Mouse (Mus musculus) adrenal gland, postnatal 14 days (tissue): ENCODE measurements around the gene Tmem56. TPM values are rescaled to one million over a fixed set of nuclear protein-coding genes. Genes with fewer than 3 reads are reported as not detected.
A peak's percentile ranks its signal among the peaks of the same experiment; 100 is the strongest.

Source experiments
- DNase-seq: peaks from one replicate; pipeline ENCODE4 v3.0.0; 2021; ENCODE audit warnings: mixed read lengths
- total RNA-seq: library from RNA; stranded (reverse); gene quantifications from 2 replicates; pipeline ENCODE4 v1.2.3, GENCODE M21; 2021

Gene Tmem56
- total RNA-seq, 1 experiment from 2014 or later = 35.0 TPM

- DNase-seq = no peak
Observed at GRCm38 (mm10) chr3:121169092-121169942, 113.6 kb downstream of the Tmem56 start.

GRCm38 (mm10) chr3:121168581-121168980 lies 114.3 kb downstream of the Tmem56 start:
- no peak for DNase-seq

- peak; percentile 89 for DNase-seq
Observed at GRCm38 (mm10) chr3:121163271-121163819, 119.6 kb downstream of the Tmem56 start.

- DNase-seq = peak; percentile 47
Observed at GRCm38 (mm10) chr3:121161661-121162060, 121.2 kb downstream of the Tmem56 start.

- no peak for DNase-seq
Observed at GRCm38 (mm10) chr3:121160424-121160823, 122.5 kb downstream of the Tmem56 start.

- DNase-seq = no peak
Observed at GRCm38 (mm10) chr3:121159566-121159965, 123.3 kb downstream of the Tmem56 start.

GRCm38 (mm10) chr3:121158901-121159351 lies 124.0 kb downstream of the Tmem56 start:
- DNase-seq = no peak

GRCm38 (mm10) chr3:121157546-121158330 lies 125.2 kb downstream of the Tmem56 start:
- DNase-seq = no peak

GRCm38 (mm10) chr3:121156451-121157186 lies 126.3 kb downstream of the Tmem56 start:
- no peak for DNase-seq

- DNase-seq = no peak
Observed at GRCm38 (mm10) chr3:121156043-121156442, 126.9 kb downstream of the Tmem56 start.

Other genes starting within 250 kb of the Tmem56 start
- 11.4 and 13.9 TPM in 2 replicates for gene Rwdd3, start 111.4 kb downstream of the Tmem56 start, total RNA-seq
- 37.2 and 37.9 TPM in 2 replicates for gene Alg14, start 8.7 kb upstream of the Tmem56 start, total RNA-seq
- 267 and 270 TPM in 2 replicates for gene Cnn3, start 143.4 kb upstream of the Tmem56 start, total RNA-seq
- gene Slc44a3, start 249.3 kb upstream of the Tmem56 start, total RNA-seq = 14.6 TPM in 2 replicates